Mouse (Mus musculus): ENCODE measurements around the gene Wdr92. TPM values are rescaled to one million over a fixed set of nuclear protein-coding genes. Genes with fewer than 3 reads are reported as not detected.
"Not testable (repeated sequence)": the region's sequence is repeated elsewhere in the genome, so short reads cannot be mapped to it uniquely, and the experiment has no call there.

Gene Wdr92
- polyA plus RNA-seq, 1 experiment from 2014 or later, result 19.9 TPM

DNA sequence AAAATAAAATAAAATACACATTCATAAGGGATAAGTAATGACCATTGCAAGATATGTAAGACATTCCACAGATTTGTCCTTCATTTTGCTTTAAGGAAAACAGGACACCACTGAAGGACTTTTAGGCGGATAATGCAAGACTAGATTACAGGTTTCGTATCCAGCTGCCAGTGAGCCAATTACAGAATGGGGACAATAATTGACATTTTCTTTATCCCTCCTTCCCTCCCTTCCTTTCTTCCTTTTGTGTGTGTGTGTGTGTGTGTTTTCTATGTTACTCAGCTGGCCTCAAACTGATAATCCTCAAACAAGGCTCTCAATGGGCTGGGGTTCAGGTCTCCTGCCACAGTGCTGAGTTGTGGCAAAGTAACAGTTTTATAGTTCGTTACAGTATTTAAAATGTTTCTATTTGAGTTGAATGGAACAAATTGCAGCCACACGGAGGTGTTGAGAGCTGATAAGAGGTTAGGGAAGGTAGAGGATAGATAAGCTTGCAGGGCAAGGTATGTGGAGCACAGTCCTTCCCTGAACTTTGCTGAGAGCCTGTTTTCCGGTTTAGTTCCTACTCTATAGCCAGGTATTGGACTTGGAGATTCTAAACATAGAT lies 31.1 kb downstream of the Wdr92 start:
- H3K9ac ChIP-seq, result 0 out of 2 replicates have a peak overlapping the region, but pooled peaks have one; percentile 13
- ATAC-seq, result no peak
- 68% methylated on average over 5 of the region's 5 CpGs for WGBS
- peak overlapping the region; percentile 64 for H3K4me2 ChIP-seq
- H3K4me1 ChIP-seq, result peaks cover 26% of the 10 kb centered on the region
- peaks cover 12% of the 10 kb centered on the region for H3K36me3 ChIP-seq (ENCODE audit: poor library complexity, severe bottlenecking)
- no peak overlapping the region for H3K27ac ChIP-seq
- peak overlapping the region; percentile 88 for H3K4me3 ChIP-seq
- H3K9me3 ChIP-seq (replicated peaks), result no peaks in the 10 kb centered on the region
- no peaks in the 10 kb centered on the region for H3K27me3 ChIP-seq

GRCm38 (mm10) chr11:17215475-17215874 lies 33.6 kb downstream of the Wdr92 start:
- Histone ChIP-seq H3K4me1 (peaks cover 19% of the 10 kb centered on the region), H3K4me3 (no peak overlapping the region)
- WGBS, result 91% methylated on average over 3 of the region's 3 CpGs

DNA sequence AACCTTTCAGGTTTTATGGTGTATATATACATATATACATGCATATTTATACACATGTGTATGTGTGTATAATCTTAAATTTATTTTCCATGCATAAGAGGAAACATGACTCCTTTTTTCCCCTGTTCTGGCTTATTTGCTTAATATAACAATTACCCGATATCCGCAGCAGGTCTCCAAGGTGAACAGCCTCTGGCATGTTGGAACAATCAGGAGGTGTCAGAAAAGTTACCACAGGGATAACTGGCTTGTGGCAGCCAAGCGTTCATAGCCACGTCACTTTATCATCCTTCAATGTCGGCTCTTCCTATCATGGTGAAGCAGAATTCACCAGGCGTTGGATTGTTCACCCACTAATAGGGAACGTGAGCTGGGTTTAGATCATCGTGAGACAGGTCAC lies 39.2 kb downstream of the Wdr92 start:
- H3K36me3 ChIP-seq (ENCODE audit: poor library complexity, severe bottlenecking), result peaks cover 22% of the 10 kb centered on the region
- no peak overlapping the region for H3K9ac ChIP-seq
- H3K4me3 ChIP-seq, result no peak overlapping the region
- no peak for ATAC-seq
- no peaks in the 10 kb centered on the region for H3K9me3 ChIP-seq (replicated peaks)
- H3K27me3 ChIP-seq, result no peaks in the 10 kb centered on the region
- WGBS, result 94% methylated on average over 8 of the region's 8 CpGs
- H3K4me2 ChIP-seq, result no peak overlapping the region
- no peak overlapping the region for H3K27ac ChIP-seq
- H3K4me1 ChIP-seq, result no peaks in the 10 kb centered on the region

More at GRCm38 (mm10) chr11:17215475-17215874, 33.6 kb downstream of the Wdr92 start:
- Histone ChIP-seq H3K36me3 (ENCODE audit: poor library complexity, severe bottlenecking) (no peaks in the 10 kb centered on the region; the same call in 1 of the 2 replicates), H3K4me2 (no peak overlapping the region), H3K9me3 (replicated peaks) (no peaks in the 10 kb centered on the region), H3K27me3 (no peaks in the 10 kb centered on the region), H3K27ac (no peak overlapping the region), H3K9ac (no peak overlapping the region)
- no peak for ATAC-seq

DNA sequence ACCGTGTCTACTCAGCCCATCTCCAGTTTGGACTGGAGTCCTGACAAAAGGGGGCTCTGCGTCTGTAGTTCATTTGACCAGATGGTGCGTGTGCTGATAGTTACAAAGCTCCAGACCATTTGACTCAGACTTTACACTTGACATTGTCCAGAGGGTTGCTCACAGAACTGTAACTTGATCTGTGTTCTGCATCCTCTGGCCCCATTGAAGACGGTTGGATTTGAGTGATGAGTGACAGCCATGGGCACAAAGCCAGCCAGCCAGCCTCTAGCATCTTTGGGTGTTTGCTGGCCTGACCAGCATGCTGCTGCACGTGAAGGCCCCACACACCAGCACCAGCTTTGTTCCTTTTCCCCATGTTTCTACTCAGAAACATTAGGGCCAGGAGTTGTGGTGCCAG lies 50.9 kb downstream of the Wdr92 start:
- no peak for ATAC-seq

GRCm38 (mm10) chr11:17236449-17237037 lies 54.6 kb downstream of the Wdr92 start:
- H3K4me1 ChIP-seq, result no peaks in the 10 kb centered on the region
- no peak overlapping the region for H3K9ac ChIP-seq
- H3K27ac ChIP-seq, result no peak overlapping the region
- no peak overlapping the region for H3K4me2 ChIP-seq
- peaks cover 30% of the 10 kb centered on the region for H3K36me3 ChIP-seq (ENCODE audit: poor library complexity, severe bottlenecking)
- ATAC-seq, result no peak
- no peaks in the 10 kb centered on the region for H3K27me3 ChIP-seq
- H3K9me3 ChIP-seq (replicated peaks), result no peaks in the 10 kb centered on the region
- H3K4me3 ChIP-seq, result no peak overlapping the region
- WGBS, result 91% methylated on average over 5 of the region's 5 CpGs

More for the DNA sequence above, 50.9 kb downstream of the Wdr92 start:
- Histone ChIP-seq H3K36me3 (ENCODE audit: poor library complexity, severe bottlenecking) (peaks cover 46% of the 10 kb centered on the region), H3K4me1 (no peaks in the 10 kb centered on the region), H3K4me2 (no peak overlapping the region), H3K27me3 (no peaks in the 10 kb centered on the region), H3K27ac (no peak overlapping the region), H3K9me3 (replicated peaks) (no peaks in the 10 kb centered on the region), H3K4me3 (no peak overlapping the region), H3K9ac (no peak overlapping the region)
- 80% methylated on average over 5 of the region's 5 CpGs for WGBS

DNA sequence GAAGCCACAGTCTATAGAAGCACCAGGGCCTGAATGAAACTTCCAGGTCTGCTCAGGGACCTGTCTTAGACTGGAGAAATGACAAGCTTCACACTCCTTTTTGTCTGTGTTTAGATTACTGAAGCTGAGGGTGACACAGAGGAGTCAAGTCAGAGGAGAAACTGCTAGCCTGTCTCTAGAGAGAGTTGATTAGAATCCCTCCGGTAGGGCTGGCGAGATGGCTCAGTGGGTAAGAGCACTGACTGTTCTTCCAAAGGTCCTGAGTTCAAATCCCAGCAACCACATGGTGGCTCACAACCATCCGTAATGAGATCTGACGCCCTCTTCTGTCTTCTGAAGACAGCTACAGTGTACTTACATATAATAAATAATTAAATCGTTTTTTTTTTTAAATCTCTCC lies 56.7 kb downstream of the Wdr92 start:
- WGBS, result 92% methylated on average over 5 of the region's 5 CpGs
- H3K36me3 ChIP-seq (ENCODE audit: poor library complexity, severe bottlenecking), result peaks cover 14% of the 10 kb centered on the region

DNA sequence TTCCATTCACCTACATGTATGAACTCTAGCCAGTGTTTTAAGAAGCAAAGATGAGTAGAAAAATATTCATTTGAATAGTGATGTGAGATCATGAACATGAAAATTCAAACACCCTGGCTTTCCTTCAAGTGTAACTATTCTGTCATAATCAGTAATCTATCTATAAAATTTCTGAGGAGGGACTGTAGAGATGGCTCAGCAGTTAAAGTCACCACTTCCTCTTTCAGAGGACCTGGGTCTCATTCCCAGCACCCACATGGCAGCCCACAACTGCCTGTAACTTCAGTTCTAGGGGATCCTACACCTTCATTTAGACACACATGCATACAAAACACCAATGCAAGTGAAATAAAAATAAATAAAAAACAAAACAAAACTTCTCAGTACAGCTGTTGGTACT lies 66.8 kb downstream of the Wdr92 start:
- no peak overlapping the region for H3K27ac ChIP-seq
- no peaks in the 10 kb centered on the region for H3K9me3 ChIP-seq (replicated peaks)
- no peaks in the 10 kb centered on the region for H3K36me3 ChIP-seq (ENCODE audit: poor library complexity, severe bottlenecking)
- H3K4me1 ChIP-seq, result no peaks in the 10 kb centered on the region
- no peaks in the 10 kb centered on the region for H3K27me3 ChIP-seq
- no peak for ATAC-seq
- H3K4me2 ChIP-seq, result no peak overlapping the region
- H3K4me3 ChIP-seq, result no peak overlapping the region
- no peak overlapping the region for H3K9ac ChIP-seq

More for the DNA sequence above, 56.7 kb downstream of the Wdr92 start:
- ATAC-seq; H3K27me3 ChIP-seq; H3K9me3 ChIP-seq (replicated peaks); H3K27ac ChIP-seq; H3K9ac ChIP-seq; H3K4me1 ChIP-seq; H3K4me2 ChIP-seq; H3K4me3 ChIP-seq: not testable (repeated sequence)

GRCm38 (mm10) chr11:17256813-17257365 lies 75.0 kb downstream of the Wdr92 start:
- Histone ChIP-seq H3K36me3 (ENCODE audit: poor library complexity, severe bottlenecking) (no peaks in the 10 kb centered on the region), H3K9ac (peak overlapping the region; percentile 30; the same call in 1 of the 2 replicates), H3K4me2 (peak overlapping the region; percentile 74), H3K27me3 (no peaks in the 10 kb centered on the region), H3K4me3 (peak overlapping the region; percentile 67), H3K9me3 (replicated peaks) (no peaks in the 10 kb centered on the region), H3K4me1 (peaks cover 18% of the 10 kb centered on the region), H3K27ac (no peak overlapping the region)
- ATAC-seq, result peak; percentile 75
- WGBS, result 54% methylated on average over 8 of the region's 8 CpGs

- WGBS, result under 1% methylated on average over 33 of the region's 33 CpGs
- H3K9ac ChIP-seq, result peak within 1 kb of the TSS; percentile 77
- no peaks in the 10 kb centered on the region for H3K27me3 ChIP-seq
Measured at GRCm38 (mm10) chr11:17257443-17257842, 75.5 kb downstream of the Wdr92 start, which contains the start of gene C1d. TSS of gene C1d (plus strand) at chr11:17257579.

GRCm38 (mm10) chr11:17257861-17258260 lies 76.0 kb downstream of the Wdr92 start:
- H3K27ac ChIP-seq, result peak overlapping the region; percentile 85
- under 1% methylated on average over 17 of the region's 17 CpGs for WGBS
- peak; percentile 23 for ATAC-seq
- peak overlapping the region; percentile 67 for H3K4me3 ChIP-seq
- H3K4me1 ChIP-seq, result peaks cover 18% of the 10 kb centered on the region
- H3K4me2 ChIP-seq, result peak overlapping the region; percentile 74
- no peaks in the 10 kb centered on the region for H3K27me3 ChIP-seq
- no peaks in the 10 kb centered on the region for H3K9me3 ChIP-seq (replicated peaks)
- H3K9ac ChIP-seq, result peak overlapping the region; percentile 77
- no peaks in the 10 kb centered on the region for H3K36me3 ChIP-seq (ENCODE audit: poor library complexity, severe bottlenecking)

More at GRCm38 (mm10) chr11:17257443-17257842, 75.5 kb downstream of the Wdr92 start, which contains the start of gene C1d:
- peak; percentile 94 for ATAC-seq
- Histone ChIP-seq H3K9me3 (replicated peaks) (no peaks in the 10 kb centered on the region), H3K36me3 (ENCODE audit: poor library complexity, severe bottlenecking) (no peaks in the 10 kb centered on the region), H3K4me2 (peak within 1 kb of the TSS; percentile 74), H3K27ac (peak within 1 kb of the TSS; percentile 85), H3K4me3 (peak within 1 kb of the TSS; percentile 67), H3K4me1 (peaks cover 18% of the 10 kb centered on the region)

DNA sequence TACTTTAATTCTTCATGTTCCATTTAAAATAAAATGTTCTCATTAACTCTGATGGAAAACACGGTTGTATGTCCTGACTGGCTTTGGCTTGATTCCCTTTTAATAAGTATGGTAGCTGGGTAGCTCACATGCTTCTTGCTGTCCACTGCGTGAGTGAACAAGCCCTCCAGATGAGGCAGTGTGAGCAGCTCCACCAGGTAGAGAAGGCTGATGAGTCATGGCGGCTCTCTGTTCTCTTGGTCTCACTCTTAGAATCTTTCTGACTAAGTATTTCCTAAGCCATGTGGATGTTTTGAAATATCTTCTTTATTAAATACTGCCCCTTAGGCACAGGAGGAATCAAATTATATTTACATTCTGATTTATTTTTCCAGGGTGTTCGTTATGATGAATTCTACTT lies 85.3 kb downstream of the Wdr92 start:
- Histone ChIP-seq H3K4me3 (no peak overlapping the region), H3K4me2 (no peak overlapping the region), H3K4me1 (no peaks in the 10 kb centered on the region), H3K9ac (no peak overlapping the region), H3K27me3 (no peaks in the 10 kb centered on the region), H3K27ac (no peak overlapping the region), H3K36me3 (ENCODE audit: poor library complexity, severe bottlenecking) (peaks cover 9% of the 10 kb centered on the region), H3K9me3 (replicated peaks) (no peaks in the 10 kb centered on the region)
- no peak for ATAC-seq
- 96% methylated on average over 4 of the region's 4 CpGs for WGBS

GRCm38 (mm10) chr11:17268801-17269200 lies 86.9 kb downstream of the Wdr92 start:
- no peaks in the 10 kb centered on the region for H3K4me1 ChIP-seq
- H3K27me3 ChIP-seq, result no peaks in the 10 kb centered on the region
- H3K4me3 ChIP-seq, result no peak overlapping the region
- no peaks in the 10 kb centered on the region for H3K9me3 ChIP-seq (replicated peaks)
- no peak overlapping the region for H3K4me2 ChIP-seq
- peaks cover 9% of the 10 kb centered on the region for H3K36me3 ChIP-seq (ENCODE audit: poor library complexity, severe bottlenecking)
- 100% methylated on average over 1 of the region's 1 CpGs for WGBS
- ATAC-seq, result no peak
- no peak overlapping the region for H3K27ac ChIP-seq
- no peak overlapping the region for H3K9ac ChIP-seq

Measured in forebrain, embryonic 13.5 days (tissue).